Mouse (Mus musculus) monocyte, adult 2 months (primary cell): Measurements from ENCODE around the gene Supt6.
A peak's percentile ranks its signal among the peaks of the same experiment; 100 is the strongest.

Experiments used
- DNase-seq, 2 experiments: peaks; one replicate each; pipeline ENCODE4 v3.0.0; 2022; ENCODE audit warnings: low spot score in 2 of 2, low read depth in 1 of 2

Gene Supt6

DNA sequence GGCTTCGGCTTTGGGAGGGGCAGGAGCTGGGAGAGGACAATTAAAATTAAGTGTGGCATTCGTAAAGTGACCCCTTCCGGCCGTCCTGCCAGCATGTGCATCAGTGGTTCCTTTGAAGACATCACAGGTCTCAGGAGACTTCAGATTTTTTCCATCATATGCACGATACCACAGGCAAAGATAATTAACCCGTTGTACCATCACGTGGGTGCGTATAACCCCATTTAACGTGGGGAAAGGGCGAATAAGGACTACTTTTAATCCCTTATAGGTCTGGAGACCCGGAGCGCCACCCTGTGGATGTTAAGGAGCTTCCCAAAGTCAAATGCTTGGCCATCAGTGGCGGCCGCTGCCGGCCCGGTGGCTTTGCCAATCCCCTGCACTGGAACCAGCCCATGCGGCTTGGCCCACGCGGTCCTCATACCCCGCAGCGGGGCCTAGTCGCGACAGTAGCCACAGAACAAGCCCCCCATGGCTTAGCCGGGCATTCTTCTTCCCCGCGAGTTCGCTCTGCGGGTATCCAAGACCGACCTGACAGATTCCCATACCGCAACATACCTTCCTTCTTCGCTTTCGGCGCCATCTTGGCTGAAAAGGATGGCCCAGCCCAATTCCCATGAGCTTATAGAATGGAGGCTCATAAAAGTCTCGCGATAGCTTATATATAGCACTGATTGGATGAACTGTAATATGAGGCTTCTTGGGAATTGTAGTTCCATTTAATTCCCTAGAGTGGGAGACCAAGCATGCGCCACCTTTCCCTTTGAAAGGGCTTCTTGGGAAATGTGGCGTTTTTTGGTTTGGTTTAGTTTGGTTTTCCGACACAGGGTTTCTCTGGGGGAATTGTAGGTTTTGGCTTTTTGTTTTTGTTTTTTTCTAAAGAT is 62.6 kb downstream of the Supt6 start, which contains the start of gene Rpl23a:
Gene Rpl23a (minus strand): TSS at position 624 of the 884 bp plus-strand sequence.
- DNase-seq = peak; percentile 54 to 59

DNA sequence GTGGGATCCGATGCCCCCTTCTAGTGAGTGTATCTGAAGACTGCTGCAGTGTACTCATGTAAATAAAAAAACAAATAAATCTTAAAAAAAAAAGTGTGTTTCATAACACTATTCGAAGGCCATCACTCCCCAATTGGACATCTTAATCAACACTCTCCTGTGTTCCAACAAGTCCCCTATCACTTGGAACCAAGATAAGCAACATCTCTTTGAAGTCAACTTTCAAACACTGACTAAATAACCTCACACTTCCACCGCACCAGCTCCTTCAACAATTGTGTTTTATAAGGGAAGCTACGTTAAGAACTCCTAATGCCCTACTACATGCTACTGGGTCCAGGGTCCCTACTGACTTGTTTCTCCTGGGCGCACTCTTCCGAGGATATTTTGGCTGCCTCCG is 63.3 kb downstream of the Supt6 start:
- DNase-seq = no peak

DNA sequence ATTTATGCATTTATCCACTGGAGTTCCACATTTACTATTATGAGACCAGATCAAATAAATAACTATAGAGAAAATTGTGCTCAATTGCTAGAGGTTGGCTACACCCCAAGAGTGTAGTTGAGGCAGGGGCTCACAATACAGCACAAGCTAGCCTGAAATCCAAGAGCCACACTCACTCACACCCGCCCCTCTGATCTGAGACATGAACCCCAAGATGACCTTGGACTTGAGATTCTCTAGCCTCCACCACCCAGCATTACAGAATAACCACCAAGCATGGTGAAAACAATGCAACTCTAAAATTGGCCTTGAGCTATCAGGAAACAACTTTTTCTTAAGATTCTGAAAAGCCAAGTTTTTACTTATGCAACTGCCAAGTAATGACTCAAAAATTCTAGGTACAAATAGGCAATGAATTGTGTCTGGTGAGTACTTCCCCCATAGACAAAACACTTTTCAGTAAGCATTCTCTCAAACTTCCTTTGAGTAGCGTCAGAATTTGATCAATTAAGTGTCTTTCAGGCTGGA is 63.9 kb downstream of the Supt6 start:
- no peak for DNase-seq

DNA sequence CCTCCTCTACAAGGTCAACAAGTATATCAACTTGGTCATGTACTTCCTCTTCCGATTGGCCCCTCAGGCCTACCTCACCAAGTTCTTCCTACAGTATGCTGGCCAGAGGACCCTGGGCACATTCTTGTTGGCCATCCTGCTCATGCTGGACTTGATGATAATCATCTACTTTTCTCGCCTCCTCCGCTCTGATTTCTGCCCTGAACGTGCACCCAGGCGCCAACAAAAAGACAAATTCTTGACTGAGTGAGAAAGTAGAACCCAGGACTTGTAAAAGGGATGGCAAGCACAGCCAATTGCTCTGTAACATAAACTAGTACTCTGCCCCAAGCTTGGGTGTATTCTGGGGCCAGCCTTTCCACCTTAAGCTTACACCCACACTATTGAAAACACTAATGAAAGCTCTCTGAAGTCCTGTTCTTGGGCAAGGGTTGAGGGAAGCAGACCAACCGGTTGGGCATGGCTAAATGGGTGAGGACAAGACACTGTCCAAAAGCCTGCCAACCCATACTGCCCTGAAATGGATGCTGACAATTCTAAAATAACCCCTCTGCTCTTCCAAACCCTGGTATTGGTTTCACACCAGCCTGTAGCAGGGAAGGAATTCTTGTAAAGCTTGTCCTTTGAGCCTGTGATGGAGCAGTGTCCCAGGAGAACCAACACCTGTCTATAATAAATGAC is 65.6 kb downstream of the Supt6 start:
- no peak for DNase-seq

DNA sequence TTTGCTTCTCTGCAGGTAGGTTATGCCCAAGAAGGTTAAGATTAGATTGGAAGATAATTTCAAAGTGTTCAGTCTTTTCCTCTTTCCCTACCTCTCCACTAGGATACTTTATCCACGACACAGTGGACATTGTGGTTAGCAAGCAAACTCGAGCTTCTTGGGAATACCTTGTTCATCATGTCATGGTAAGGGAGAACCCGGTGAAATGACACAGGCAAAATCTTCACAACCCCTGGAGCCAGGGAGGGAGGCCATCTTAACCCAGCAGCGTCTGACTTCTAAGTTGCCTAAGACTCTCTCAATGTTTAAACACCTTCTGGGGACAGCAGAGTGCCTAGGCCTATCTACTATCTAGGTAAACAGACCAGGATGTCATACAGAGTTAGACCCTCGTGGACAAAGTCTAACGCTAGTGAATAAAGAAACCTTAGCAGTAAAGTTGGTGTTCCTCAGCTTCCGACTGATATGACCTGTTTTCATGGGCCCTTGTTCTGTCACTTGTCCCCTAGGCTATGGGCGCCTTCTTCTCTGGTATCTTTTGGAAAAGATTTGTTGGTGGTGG is 66.3 kb downstream of the Supt6 start:
- no peak for DNase-seq

DNA sequence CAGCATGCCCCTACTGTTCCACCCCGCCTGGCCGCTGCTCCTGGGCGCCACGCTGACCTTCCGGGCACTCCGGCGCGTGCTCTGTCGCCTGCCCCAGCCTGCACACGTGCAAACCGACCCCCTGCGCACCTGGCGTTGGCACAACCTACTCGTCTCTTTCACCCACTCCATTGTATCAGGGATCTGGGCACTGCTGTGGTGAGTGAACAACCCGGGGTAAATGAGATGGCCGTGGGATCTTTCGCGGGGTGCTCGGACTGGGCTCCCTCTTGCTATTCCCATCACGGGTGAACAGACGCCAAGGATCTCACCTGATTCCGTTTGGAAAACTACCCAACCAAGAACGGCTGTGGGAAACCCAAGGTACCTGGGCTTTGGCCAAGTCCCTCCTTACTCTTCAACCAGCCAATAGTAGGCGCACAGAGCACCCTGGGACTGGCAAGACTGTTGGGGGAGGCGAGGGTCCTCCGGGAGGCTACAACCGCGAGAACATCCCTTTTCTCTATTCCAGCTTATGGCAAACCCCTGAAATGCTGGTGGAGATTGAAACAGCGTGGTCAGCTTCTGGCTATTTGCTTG is 66.8 kb downstream of the Supt6 start:
- no peak for DNase-seq

DNA sequence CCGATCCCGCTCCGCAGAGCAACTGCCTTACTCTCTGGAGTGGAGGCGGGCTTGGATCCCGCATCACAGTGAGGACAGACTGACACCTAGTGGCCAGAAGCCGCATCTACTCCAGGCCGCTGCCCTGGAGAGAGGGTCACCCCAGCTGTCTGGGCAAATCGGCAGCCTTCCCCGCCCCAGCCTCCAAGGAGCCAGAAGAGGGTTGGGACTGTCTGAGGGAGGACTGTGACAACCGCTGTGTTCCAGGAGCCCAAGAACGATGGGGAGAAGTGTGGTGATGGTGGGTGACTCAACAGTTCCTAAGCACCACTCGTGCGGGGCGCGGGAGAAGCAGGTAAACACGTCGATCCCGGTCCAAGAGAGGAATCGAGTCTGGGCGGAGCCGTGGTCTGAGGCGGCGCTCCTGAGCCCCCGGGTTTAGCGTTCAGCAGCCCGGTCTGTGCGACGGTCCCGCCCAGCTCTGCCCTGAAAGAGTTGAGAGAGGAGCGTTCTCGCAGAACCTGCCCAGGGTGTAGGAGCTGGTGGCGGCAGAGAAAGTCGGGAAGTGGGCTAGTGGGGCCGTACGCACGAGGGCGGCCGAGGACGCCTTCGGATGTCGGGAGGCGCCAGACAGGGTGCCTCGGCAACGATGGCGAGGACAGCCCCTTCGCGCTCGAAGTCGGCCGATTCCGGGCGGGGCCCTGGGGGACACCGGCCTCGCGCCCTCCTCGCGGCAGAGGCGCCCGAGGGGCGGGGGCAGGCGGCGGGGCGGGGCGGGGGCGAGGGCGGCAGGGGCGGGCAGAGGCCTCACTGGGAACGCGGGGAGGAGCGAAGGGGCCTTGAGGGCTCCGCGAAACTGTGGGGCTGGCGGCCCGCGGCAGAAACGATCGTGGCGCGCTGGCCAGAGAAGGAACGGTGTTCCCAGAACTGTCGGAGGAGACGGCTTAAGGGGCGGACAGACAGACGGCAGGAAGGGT is 67.6 kb downstream of the Supt6 start:
- peak; percentile 89 for DNase-seq

DNA sequence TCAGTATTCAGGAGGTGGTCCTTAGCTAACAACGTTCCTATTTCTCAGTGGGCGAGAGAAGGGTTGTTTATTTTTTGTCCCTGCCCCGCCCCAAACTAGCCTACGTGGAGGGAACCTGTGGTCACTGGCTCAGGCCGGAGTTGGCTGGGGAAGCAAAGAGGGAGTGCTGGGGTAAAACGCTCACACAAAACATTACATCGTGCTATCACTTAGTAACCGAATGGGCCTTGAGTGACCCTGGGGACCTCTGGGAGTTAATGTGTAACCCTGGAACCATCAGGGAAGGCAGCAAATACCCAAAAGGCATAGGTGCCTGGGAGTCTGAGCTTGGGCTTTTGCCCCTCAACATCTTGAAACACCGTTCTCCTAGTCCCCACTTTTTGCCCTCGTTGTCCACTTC is 68.3 kb downstream of the Supt6 start:
- no peak for DNase-seq

DNA sequence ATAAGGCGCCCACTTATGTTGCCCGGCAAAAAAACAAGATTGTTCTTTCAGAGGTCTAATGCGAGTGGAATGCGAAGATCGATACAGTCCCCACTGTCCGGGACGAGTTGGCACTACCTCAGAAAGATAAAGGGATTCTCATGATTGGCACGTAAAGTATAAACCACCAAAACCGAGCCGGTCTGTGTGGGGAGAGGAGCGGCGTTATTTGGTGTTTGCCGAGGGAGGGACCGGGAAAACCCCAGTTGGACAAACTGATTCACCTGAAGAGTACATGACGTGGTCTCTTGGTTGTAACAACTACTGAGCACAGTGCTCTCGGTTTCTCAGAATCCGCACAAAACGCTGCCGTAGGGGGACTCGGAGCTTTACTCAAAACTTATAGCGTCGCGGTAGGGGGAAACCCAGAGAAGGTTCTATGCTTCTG is 68.9 kb downstream of the Supt6 start:
- no peak for DNase-seq

DNA sequence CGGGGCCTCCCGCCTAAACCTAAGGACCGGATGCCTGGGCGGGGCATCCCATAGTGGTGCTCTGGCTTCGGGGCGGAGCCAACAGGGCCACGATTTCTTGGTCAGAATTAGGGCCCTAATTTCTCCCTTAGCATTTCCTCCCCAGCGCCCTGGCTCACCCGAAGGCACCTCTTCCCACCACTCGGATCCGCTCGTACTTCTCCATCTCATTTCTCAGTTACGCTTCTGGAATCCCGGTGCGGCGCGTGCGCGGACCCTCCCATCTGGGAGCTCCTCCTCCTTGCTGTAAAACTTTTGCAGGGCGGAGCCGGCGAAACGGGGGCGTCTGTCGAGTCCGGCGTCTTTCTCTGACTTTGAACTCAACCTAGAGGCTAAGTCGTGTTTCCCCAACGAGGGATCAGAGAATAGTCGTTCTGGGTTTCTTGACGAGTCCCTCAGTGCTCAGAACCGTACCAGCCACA is 69.4 kb downstream of the Supt6 start, which contains the start of the genes Nek8 and Tlcd1:
Gene Nek8 (minus strand): TSS at position 274 of the 461 bp plus-strand sequence.
Gene Tlcd1 (plus strand): TSS at position 310 of the 461 bp plus-strand sequence.
- DNase-seq = peak; percentile 73 to 83

DNA sequence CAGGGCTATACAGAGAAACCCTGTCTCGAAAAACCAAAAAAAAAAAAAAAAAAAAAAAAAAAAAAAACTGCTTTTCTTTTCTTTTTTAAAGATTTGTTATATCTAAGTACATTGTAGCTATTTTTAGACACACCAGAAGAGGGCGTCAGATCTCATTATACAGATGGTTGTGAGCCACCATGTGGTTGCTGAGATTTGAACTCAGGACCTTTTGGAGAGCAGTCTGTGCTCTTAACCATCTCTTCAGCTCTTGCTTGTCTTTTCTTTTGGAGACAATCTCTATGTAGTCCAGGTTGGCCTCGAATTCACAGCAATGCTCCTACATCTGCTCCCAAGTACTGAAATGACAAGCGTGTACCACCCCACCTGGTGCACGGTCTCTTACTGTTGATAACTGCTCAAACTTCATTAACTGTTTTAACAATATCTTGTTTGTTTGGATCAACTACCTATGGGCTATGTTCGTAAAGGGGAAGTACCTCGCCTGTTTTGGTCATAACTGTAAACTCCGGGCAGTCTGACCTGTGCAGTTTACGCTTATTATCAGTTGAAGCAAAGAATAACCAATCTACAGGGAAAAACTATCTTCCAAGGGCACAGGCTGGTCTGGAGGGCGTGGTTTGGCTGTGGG is 69.9 kb downstream of the Supt6 start:
- DNase-seq = no peak

DNA sequence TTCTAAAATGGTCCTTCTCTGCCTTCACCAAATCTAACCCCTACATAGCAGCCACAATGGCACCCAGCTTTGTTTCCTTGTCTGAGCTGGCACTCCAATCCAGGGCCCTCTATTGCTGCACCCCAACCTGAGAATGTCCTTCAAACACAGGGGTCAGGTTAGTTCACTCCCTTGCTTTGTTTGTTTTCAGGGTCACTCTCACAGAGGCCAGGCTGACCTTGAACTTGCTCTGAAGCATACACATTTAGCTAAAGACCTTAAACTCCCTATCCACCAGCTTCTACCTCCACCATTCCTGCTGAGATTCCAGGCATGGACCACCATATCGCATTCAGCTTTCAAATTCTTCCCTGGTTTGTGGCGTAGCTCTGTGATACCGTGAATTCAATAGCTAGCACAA is 71.3 kb downstream of the Supt6 start:
- DNase-seq = no peak

DNA sequence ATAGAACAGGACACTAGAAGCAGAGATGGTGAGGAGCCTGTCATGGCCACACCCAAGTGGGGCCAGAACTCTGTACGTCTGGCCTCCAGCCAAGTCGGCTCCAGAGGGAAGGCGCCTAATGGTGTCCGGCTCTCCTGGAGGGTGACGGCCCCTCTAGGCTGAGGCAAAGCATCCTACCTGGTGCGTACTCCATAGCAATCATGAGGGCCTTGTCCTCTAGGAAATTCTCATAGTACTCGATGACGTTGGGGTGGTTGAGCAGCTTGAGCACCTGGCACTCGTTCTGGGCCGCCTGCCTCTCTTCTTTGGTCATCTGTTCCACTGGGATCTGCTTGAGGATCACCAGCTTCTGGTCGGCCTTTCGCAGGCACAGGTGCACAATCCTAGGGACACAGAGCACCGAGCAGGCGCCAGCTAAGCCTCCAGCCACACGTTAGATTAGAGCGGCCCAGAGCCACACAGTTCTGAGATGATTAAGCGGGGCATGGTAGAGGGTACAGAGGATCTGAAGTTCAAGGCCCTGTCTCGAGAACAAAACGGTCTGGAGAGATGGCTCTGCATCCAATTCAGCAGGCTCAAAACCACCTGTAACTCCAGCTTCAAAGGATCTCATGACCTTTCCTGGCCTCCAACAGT is 72.9 kb downstream of the Supt6 start:
- no peak for DNase-seq

DNA sequence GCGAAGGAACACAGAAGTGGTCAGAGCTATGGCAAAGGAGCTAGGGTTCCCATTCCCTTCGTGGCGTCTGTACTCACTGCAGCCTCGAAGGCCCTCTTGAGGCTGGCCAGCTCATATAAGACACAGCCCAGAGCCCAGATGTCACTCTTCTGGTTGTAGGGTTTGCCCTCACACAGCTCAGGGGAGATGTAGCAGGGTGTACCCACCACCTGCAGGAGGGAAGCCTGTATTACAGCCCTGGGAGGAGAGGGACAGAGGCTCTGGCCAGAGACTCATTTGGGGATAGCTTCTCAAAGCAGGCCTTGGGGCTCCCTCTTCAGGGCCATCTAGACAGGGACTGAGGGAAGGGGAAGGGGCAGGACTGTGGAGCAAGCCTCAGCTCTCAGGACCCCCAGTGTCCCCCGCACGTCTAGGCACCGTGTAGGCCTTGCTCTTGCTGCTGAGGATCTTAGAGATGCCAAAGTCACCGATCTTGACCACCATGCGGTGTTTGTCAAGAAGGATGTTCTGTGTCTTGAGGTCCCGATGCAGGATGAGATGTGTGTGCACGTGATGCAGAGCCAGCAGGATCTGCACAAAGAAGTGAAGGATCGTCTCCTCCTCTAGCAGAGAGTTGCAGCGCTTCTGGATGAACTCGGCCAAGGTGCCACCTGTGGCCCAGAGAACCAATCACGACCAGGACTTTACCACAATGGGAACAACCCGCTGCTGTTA is 73.6 kb downstream of the Supt6 start:
- DNase-seq = no peak

DNA sequence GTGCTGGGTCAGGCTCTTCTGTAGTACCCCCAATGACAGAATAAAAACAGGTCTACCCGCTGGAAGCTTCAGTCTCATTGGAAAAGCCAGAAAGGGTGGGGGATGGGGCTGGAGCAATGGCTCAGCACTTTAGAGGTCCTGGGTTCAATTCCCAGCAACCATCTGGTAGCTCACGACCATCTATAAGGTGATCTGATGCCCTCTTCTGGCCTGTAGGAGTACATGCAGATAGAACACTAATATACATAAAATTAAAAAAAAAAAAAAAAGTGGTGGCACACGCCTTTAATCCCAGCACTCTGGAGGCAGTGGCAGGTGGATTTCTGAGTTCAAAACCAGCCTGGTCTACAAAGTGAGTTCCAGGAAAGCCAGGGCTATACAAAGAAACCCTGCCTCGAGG is 74.5 kb downstream of the Supt6 start:
- DNase-seq = no peak

DNA sequence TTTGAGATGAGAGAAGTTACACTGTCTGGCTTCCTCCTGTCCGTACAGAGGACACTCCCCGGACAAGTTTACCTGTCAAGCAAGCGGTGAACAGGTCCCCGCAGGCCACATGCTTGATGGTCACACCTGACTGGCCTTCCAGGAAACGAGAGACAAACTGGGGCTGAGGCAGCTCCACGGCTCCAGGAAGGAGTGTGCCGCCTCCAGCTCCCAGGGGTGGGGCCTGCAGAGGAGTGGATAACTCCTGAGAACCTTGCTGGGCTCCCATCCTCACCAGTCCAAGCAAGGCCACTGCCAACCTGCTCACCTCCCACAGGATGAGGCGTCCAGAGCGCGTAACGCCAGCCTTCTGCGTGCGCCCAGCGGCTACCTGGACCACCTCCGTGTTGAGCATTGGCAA is 75.5 kb downstream of the Supt6 start:
- no peak for DNase-seq

DNA sequence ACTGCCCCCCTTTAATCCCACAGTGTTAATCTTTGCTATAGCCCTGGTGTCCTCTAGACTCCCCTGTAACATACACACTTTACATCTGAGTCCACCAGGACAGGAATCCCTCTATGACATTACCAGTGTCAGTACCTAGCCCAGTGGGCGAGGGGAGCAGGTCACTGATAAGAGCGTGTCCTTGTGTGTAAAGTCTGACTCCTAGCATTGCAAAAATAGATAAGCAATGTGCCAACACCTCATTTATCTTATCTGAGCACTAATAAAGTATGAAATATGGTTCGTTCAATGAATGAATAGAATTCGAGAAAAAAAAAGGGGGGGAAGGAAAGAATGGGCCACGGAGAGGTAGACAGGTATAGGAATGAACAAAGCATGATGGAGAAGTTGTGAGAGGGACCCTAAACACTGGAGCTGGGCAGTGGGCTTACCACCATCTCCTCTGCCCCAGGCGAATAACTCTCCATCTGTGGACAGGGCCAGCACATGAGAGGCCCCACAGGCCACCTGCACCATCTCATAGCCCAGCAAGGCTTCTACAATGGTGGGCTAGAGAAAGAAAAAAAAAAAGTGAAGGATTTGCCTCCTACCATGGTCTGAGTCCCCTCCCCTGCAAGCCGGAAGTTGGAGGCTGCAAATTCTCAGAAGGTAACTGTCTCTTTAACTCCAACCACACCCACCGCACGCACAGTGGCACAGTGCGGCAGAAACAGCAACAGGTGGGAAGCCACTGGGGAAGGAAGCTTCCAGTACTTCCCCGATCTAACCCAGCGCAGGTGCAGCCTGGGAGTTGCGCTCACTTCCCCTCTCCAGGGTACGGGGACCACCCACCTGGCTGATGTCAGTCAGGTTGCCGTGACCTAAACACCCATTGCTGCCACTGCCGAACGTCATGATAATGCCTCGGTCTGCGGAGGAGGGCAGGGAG is 77.0 kb downstream of the Supt6 start:
- DNase-seq = no peak
